Mouse (Mus musculus) brain, adult 10 weeks (tissue): ENCODE results near the gene Nat14. TPM values are rescaled to one million over a fixed set of nuclear protein-coding genes. Genes with fewer than 3 reads are reported as not detected.

Experiments used
- polyA plus RNA-seq: library from polyadenylated mRNA; stranded (reverse); fragments of 350-450 nt; fragmentation: Illumina TruSeq; extraction: RNeasy Lipid Tissue Mini Kit (QIAGEN cat#74804); gene quantifications from one replicate; pipeline ENCODE4 v1.2.3, GENCODE M21; 2015; ENCODE audit warnings: low read depth, low replicate concordance

The Nat14 gene
- polyA plus RNA-seq: 103 TPM

GRCm38 (mm10) chr7:4921824-4922482 lies at the start of gene Nat14:
Gene Nat14 (plus strand): TSS chr7:4922028.

GRCm38 (mm10) chr7:4876753-4877221 lies 45.0 kb upstream of the Nat14 start, which contains the start of gene Isoc2a:
Gene Isoc2a (plus strand): TSS chr7:4877153.

DNA sequence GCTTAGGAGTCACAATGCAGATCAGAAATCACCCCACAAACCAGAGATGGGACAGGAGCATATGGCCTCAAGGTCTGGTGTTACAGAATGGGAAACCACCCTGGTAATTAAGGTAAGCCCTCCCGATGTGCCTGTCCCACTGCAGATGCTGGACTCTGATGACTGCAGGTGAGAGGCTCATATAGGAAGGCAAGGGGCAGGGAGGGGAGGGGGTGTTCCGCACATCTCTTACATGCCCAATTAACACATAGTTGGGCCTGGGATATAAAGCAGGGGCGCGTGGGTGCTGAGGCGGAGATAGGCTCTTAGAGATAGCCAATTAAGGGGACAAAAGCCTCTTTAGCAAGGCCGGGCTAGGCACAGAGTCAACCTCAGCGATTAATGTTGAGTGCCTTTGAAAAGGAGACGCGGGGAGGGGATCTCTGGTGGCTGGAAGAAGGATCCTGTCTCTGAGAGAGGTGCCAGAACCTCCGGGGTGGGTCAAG lies 15.3 kb upstream of the Nat14 start, which contains the start of gene Gm36210:
Gene Gm36210 (minus strand): TSS at position 51 of the 485 bp plus-strand sequence.

DNA sequence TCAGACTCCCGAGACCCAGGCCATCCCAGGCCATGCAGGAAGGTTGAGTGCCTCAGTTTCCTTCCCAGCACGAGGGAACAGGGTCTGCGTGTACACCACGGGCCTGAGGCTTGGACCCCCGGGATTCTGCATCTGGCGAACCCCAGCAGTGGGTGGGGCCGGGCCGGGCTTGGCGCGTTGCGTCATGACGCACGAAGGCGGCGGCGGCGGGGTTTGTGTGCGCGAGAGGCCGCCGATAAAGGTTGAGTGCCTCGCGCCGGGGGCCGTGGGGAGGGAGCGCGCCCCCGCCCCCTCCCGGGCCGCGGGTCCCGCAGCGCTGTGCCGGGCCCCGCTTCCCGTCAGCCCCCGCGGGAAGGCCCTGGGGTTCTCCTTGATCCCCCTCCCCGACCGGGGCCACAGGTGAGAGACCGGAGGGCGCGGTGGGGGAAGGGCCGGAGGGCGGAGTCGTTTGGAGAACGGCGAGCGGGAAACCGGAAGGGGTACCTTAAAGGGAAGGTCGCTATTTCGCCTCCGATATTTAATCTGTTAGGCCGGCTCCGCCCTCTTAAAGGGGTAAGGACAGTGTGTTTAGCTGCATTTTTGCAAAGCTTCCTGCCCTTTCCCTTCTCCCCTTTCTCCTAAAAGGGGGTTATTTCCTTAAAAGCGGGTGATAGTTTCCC lies 6.7 kb upstream of the Nat14 start, which contains the start of gene Zfp628:
Gene Zfp628 (plus strand): TSS at position 211 of the 659 bp plus-strand sequence.

DNA sequence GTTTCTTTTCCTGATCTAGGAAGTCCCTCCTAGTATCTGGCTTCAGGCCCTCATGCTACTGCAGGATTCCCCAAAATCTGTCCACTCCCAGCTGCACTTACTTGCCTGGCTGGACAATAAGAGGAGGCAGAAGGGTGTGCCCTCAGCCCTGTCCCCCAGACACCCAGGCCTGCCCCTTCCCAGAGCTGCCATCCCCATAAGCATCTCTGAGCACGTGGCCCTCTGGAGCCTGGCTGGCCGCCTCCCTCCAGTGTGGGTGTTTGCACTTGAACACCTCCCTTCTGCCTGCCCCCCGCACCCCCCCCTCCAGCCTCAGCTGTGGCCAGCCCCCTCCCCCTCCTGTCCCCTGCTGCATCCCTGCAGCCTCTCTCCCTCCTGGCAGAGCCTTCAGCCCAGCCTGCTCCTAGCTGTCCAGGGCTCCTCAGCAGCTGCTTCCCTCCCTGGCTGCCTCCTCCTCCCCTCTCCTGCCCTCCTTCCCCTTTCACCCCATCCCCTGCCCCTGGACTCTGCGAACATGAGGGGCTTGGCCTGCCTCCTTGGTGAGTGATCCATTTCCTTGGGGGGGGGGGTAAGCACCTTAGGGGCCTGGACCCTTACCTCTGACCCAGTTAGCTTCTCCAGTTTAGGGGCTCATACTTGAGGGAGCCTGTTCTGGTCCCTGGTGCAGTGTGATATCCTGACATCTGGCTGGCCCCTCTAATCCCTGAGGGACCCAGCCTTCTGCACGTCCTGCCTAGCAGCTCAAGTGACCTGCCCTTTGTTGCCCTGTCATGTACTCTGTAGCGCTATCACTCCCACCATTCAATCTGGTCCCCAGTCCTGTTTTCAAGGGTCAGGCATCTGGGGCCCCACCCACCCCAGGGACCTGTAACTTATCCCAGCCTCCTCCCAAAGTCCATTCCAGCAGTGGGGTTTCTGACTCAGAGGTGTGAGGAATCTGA lies 3.9 kb downstream of the Nat14 start, which contains the start of gene Ssc5d:
Gene Ssc5d (plus strand): TSS at position 345 of the 941 bp plus-strand sequence.

GRCm38 (mm10) chr7:4964272-4964671 lies 42.4 kb downstream of the Nat14 start, which contains the start of gene Sbk2:
Gene Sbk2 (minus strand): TSS chr7:4964406.

DNA sequence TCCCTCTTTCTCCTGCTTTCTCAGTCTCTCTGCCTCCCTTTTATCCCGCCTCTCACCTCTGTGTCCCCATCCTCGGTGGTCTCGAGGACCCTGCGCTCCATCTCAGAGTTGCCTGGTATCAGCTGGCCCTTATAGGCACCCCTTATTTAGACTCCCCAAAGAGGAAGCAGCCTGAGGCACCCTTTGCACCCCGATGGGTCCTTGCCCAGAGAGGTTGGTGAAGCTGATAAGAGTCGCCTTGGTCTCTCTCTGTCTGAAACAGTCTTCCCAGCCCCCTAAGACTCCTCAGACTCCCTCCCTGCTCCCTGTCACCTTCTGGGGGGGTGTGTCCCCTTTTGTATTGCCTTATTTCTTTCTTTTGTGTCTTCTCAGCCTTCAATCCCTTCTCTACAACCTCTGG lies 49.2 kb downstream of the Nat14 start, which contains the start of gene Sbk3:
Gene Sbk3 (minus strand): TSS at position 101 of the 400 bp plus-strand sequence.

Other genes starting within 250 kb of the Nat14 start
- gene Hspbp1, start 237.0 kb upstream of the Nat14 start, polyA plus RNA-seq: 126 TPM
- gene Brsk1, start 231.4 kb upstream of the Nat14 start, polyA plus RNA-seq: 257 TPM
- gene Tmem150b, start 196.8 kb upstream of the Nat14 start, polyA plus RNA-seq: not detected
- 21.4 TPM for gene Kmt5c, start 181.9 kb upstream of the Nat14 start, polyA plus RNA-seq
- gene Cox6b2, start 168.9 kb upstream of the Nat14 start, polyA plus RNA-seq: 12.2 TPM
- not detected for gene Fam71e2, start 150.7 kb upstream of the Nat14 start, polyA plus RNA-seq
- gene Il11, start 139.2 kb upstream of the Nat14 start, polyA plus RNA-seq: 0.67 TPM
- gene Tmem190, start 139.1 kb upstream of the Nat14 start, polyA plus RNA-seq: not detected
- gene Tmem238, start 132.4 kb upstream of the Nat14 start, polyA plus RNA-seq: 1.4 TPM
- 466 TPM for gene Rpl28, start 129.2 kb upstream of the Nat14 start, polyA plus RNA-seq
- gene Ube2s, start 109.4 kb upstream of the Nat14 start, polyA plus RNA-seq: 175 TPM
- 75.7 TPM for gene Shisa7, start 77.3 kb upstream of the Nat14 start, polyA plus RNA-seq
- 10.4 TPM for gene Isoc2b, start 51.8 kb upstream of the Nat14 start, polyA plus RNA-seq
- gene Isoc2a, start 44.9 kb upstream of the Nat14 start, polyA plus RNA-seq: 16.9 TPM
- gene Gm36210, start 15.5 kb upstream of the Nat14 start, polyA plus RNA-seq: not detected
- 5.6 TPM for gene Zfp628, start 6.8 kb upstream of the Nat14 start, polyA plus RNA-seq
- gene Ssc5d, start 3.8 kb downstream of the Nat14 start, polyA plus RNA-seq: 1.2 TPM
- 0.45 TPM for gene Sbk2, start 42.4 kb downstream of the Nat14 start, polyA plus RNA-seq
- gene Sbk3, start 49.1 kb downstream of the Nat14 start, polyA plus RNA-seq: 1.1 TPM
- 16.7 TPM for gene Zfp579, start 74.1 kb downstream of the Nat14 start, polyA plus RNA-seq
- 10.3 TPM for gene Zfp524, start 92.4 kb downstream of the Nat14 start, polyA plus RNA-seq
- gene Fiz1, start 92.7 kb downstream of the Nat14 start, polyA plus RNA-seq: 15.9 TPM
- gene Gm44973, start 93.5 kb downstream of the Nat14 start, polyA plus RNA-seq: not detected
- gene Zfp865, start 98.3 kb downstream of the Nat14 start, polyA plus RNA-seq: 17.7 TPM
- 63.8 TPM for gene Ccdc106, start 98.5 kb downstream of the Nat14 start, polyA plus RNA-seq
- gene 4632433K11Rik, start 112.1 kb downstream of the Nat14 start, polyA plus RNA-seq: not detected
- gene Zfp784, start 116.4 kb downstream of the Nat14 start, polyA plus RNA-seq: 6.4 TPM
- 17.7 TPM for gene Zfp580, start 129.5 kb downstream of the Nat14 start, polyA plus RNA-seq
- gene U2af2, start 140.1 kb downstream of the Nat14 start, polyA plus RNA-seq: 167 TPM
- 312 TPM for gene Epn1, start 158.2 kb downstream of the Nat14 start, polyA plus RNA-seq
- gene Rfpl4, start 194.9 kb downstream of the Nat14 start, polyA plus RNA-seq: not detected
- gene Rasl2-9, start 203.9 kb downstream of the Nat14 start, polyA plus RNA-seq: 0.49 TPM
- gene Vmn1r55, start 227.6 kb downstream of the Nat14 start, polyA plus RNA-seq: not detected